19 mouse cellular contexts compared by ENCODE assay signal in the genomic region with DNA sequence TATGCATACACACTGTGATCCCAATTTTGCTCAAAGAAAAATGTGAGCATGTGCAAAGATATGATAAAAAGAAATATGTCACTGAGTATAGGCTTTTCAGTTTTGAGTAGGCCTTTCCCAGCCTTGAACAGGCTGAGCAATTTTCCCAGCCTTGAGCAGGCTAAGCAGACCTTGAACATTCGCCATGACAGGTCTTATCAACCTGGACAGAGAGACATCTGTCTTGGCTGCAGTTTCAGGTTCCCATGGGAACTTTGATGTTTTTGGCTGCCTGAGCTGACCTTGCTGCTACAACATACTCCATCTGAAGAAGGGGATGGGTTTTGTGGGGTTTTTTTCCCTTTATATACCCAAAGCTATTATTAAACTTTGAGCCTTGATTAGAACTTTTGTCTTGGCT. TPM values are rescaled to one million over a fixed set of nuclear protein-coding genes. Genes with fewer than 3 reads are reported as not detected.
"Had no signal": no experiment of that assay in that cellular context is flagged by ENCODE, and none has a peak within 500 bp of the region (broad histone marks: within the 10 kb centered on the region; RNA-seq: fewer than 3 reads in every experiment).

No protein-coding gene starts in this region.

- H3K9ac ChIP-seq: limb, embryonic 12.5 days; liver, embryonic 13.5 days; liver, postnatal 0 days; lung, embryonic 15.5 days; midbrain, embryonic 12.5 days; neural tube, embryonic 13.5 days had no signal

- ATAC-seq: liver, postnatal 0 days; midbrain, embryonic 16.5 days had no signal

- DNase-seq: kidney, adult 11 months; kidney, adult 9 months; kidney, postnatal 10 days; kidney, postnatal 4 days; liver; liver, embryonic 13.5 days; liver, postnatal 0 days; lung, postnatal 14 days; retina, postnatal 1 day; thymus, adult 18-20 months; thymus, postnatal 14 days had no signal

- H3K4me2 ChIP-seq: limb, embryonic 12.5 days; liver, embryonic 13.5 days; lung, embryonic 15.5 days; midbrain, embryonic 12.5 days; neural tube, embryonic 13.5 days had no signal

- H3K4me1 ChIP-seq: limb, embryonic 12.5 days; liver, embryonic 13.5 days; lung, embryonic 15.5 days; megakaryocyte, embryonic 14.5 days; midbrain, embryonic 12.5 days; neural tube, embryonic 13.5 days had no signal

- H3K4me3 ChIP-seq: layer of hippocampus, adult 2 months; limb, embryonic 12.5 days; liver, embryonic 13.5 days; lung, embryonic 15.5 days; megakaryocyte, embryonic 14.5 days; midbrain, embryonic 12.5 days; neural tube, embryonic 13.5 days had no signal

- H3K36me3 ChIP-seq: limb, embryonic 12.5 days; liver, embryonic 13.5 days; lung, embryonic 15.5 days; midbrain, embryonic 12.5 days; neural tube, embryonic 13.5 days had no signal

- H3K27me3 ChIP-seq: liver, embryonic 13.5 days; lung, embryonic 15.5 days; midbrain, embryonic 12.5 days; neural tube, embryonic 13.5 days had no signal

- H3K9me3 ChIP-seq: limb, embryonic 12.5 days; liver, embryonic 13.5 days; lung, embryonic 15.5 days; megakaryocyte, embryonic 14.5 days; midbrain, embryonic 12.5 days; neural tube, embryonic 13.5 days had no signal

- H3K27ac ChIP-seq: layer of hippocampus, adult 2 months; limb, embryonic 12.5 days; liver, embryonic 13.5 days; lung, embryonic 15.5 days; macrophage; midbrain, embryonic 12.5 days; neural tube, embryonic 13.5 days had no signal

RNA-seq across cellular contexts. Expression of a gene that starts 31.3 kb away (rescaled TPM):
- polyA plus RNA-seq: macrophage had no signal
